Mouse (Mus musculus) thymus, adult 18-20 months (tissue): ENCODE results near the gene Pla2g4d.
"Not testable (repeated sequence)": the region's sequence is repeated elsewhere in the genome, so short reads cannot be mapped to it uniquely, and the experiment has no call there.

Experiments
- DNase-seq, 2 experiments: peaks; one replicate each; pipeline ENCODE4 v3.0.0; 2022; ENCODE audit warnings: mixed read lengths in 2 of 2

The Pla2g4d gene

DNA sequence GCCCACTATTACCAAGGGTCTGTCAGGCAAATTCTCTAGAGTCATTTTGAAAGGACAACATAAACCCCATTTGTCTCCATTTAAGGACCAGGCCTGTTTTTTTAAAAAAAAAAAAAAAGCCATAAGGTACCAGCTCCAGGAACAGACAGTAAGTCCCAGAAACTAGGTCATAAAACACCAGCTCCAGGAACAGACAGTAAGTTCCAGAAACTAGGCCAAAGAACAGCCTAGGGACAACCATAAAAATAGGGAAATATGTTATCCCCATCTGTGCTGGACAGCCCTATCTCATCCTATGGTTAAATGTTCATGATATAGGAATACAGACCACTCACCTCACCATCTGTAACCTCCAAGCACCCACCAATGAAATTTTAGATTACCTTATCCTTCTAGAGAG is 32.7 kb downstream of the Pla2g4d start:
- DNase-seq: no peak

DNA sequence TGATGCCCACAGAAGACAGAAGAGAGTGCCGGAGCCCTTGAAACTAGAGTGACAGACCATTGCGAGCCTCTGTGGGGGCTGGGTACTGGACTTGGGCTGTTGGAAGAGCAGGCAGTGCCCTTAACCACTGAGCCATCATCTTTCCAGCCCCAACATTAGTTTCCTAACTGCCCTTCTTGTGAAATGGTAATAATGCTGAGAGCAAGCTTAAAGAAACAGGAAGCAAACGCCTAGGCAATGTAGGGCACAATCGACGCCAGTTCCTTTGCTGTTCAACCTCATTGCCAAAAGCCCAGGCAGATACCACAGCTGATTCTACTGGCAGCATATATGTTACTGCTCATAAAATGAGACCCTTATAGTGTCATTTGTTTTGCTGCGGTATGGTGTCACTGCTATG is 36.4 kb downstream of the Pla2g4d start:
- no peak for DNase-seq

DNA sequence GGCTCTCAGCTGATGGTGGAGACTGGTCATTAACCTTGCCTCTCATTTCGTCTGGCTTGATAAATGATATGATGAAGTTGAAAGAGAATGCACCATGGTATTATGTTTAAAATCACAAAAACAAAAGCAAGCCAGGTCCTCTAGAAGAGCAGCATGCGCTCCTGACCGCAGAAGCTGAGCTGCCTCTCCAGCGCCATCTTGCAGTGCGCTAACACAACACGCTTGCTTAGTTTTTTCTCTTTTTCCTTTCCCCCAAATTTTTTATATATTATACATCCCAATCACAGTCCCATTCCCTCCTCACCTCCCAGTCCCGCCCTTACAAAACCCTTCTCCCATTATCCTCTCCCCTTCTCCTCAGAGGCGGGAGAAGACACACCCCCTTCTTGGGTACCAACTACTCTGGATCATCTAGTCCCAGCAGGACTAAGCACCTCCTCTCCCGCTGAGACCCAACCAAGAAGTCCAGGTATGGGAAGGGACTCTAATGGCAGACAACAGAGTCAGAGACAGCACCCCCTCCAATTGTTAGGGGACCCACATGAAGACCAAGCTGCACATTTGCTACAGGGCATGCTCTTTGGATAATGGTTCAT is 43.5 kb downstream of the Pla2g4d start:
- no peak for DNase-seq

DNA sequence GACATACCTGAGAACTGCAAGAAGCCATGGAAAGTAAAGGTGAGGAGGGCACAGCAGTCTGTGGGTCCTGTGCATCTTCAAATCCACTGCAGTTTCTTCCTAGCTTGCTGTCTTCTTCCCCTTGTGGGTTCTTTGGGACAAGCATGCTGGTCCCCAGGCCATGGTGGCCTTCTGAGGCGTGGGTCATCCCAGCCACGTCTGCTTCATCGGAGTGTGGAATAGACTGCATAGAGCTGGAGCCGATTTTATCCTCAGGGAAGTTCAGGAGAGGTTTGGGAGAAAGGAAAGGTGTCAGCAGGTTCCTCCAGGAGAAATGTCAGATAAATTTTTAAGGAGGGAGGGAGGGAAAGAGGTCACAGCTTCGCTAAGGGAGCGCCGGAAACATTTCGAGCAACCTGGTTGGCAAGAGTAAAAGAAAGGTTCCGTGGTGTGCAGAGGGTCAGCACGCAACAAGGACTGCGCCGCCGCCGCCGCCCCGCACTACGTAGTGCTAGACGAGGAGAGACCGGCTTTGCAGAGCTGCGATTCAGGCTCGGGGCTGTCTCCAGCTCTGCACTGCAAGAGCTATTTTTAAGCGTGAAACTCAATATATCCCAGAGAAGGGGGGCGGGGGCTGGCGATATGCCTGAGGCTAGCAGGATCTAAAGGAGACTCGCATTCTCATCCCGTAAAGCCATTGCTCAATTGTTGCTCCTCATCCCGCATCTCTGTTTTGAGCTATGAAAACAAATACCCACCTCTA is 44.1 kb downstream of the Pla2g4d start, which contains the start of gene Pla2g4e:
TSS of gene Pla2g4e (minus strand) at position 657 of the 742 bp plus-strand sequence.
- no peak for DNase-seq

DNA sequence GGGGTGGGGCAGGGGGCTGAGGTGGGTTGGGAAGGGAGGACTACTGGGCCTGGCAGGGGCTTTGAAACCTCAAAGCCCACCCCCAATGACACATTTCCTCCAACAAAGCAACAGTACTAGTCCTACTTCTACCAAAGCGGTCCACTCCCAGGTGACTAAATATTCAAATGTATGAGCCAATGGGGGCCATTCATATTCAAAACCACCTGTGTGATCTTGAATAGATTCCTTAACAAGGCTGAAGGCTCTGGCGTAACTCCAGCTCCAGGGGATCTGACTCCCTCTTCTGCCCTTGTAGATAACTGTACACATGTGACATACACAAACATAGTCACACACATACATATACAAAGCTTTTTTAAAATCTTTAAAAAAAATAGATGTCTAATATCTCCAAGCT is 45.0 kb downstream of the Pla2g4d start:
- no peak for DNase-seq

DNA sequence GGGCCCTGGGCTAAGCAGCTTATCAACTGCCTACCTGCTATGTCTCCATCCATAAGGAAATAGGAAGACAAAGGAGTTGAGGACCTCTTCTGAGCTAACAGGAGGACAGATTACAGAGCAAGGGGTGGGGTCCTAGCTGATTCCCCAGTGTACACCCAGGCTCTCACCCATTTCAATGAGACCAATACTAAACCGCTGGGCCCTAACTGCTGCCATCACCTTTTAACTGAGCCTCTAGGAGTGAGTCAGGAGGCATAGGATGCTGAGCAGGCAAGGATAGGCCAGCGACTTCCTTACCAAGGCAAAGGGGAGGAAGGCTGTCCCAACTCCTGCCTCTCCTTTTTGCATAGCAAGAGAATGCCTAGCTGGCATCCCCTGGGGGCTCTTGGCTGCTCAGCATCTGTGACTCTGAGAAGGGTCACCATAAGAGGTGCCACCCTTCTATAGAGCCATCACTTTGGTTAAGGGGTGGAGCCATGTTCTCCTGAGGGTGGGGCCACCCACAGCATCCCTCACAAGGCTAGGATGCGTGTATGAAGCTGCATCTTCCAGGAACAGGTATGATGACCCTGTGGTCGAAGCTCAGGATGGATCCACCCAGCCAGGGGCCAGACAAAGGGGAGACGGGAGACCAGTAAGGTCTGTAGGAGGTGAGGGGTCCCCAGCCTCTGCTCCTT is 46.1 kb downstream of the Pla2g4d start:
- DNase-seq: no peak

DNA sequence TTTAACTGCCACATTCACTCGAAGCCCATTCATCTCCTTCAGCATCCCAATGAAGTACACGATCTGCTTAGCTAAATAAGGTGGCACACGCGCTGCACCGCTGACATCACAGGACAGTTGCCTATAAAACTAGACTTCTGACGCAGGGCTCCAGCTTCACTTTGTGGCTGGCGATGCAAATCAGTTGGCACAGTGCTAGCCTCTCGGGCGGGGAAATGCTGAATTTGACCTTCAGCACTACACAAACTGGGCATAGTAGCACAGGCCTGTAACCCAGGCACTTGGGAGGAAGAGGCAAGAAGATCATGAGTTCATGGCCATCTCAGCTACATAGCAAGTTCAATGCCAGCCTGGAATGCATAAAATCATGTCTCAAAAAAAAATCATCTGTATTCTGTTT is 50.3 kb downstream of the Pla2g4d start:
- DNase-seq: not testable (repeated sequence)

DNA sequence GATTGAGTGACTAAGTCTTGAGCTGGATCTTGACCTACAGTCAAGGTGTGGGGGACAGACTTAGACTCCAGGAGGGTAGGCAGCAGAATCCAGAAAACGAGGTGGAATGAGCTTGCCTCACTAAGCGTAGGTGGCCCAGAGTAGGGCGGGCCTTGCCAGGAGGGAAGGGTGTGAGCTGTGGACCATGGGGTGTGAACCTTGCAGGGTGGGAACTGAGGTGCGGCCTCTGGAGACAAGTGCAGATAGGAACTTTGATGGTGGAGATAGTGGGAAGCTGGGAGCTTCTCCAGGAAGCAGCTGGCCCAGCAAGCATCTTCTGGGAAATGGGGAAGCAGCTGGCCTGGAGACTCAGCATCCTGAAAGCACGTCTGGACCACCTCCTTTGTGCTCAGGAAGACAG is 51.2 kb downstream of the Pla2g4d start:
- DNase-seq: no peak

DNA sequence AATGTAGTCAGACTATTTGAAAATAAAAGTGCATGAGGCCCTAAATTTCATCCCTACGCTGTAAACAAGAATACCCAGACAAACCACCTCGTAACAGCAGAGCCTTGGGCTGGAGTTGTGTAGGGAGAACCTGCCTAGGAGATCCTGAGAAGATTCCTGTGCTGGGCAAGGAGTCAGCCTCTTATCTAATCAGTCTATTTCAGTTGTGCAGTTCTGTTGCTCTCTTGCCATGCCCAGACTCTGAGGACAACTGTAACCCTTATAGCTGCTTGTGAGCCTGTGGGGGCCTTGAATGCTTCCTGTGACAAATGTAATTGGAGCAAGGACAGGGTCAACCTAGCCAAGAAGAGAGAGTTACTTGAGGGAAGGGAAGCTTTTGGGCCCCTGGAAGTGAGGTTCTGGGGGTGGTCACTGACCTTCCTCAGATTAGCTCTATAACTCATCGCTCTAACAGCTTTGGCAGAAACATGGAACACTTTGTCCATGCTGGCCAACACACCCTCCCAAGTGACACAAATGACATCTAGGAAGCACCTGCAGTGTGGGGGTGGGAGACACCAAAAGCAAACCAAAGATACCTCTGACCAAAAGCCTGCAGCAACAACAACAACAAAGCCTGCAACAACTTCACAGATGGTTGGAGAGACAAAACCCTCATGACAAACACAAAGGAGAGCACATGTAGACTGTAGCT is 52.9 kb downstream of the Pla2g4d start:
- no peak for DNase-seq

DNA sequence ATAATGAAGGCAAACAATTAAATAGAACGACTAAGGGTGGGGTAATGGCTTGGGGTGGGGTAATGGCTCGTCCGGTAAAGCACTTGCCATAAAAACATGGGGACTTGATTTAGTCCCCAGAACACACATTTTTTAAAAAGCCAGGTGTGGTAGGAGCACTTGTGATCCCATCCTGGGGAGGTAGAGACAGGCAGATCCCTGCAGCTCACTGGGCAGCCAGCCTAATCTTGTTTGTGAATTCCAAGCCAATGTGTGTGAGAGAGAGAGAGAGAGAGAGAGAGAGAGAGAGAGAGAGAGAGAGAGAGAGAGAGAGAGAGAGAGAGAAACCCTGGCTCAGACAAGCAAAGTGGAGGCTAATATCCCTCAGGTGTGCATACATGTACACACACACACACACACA is 53.6 kb downstream of the Pla2g4d start:
- DNase-seq: no peak

DNA sequence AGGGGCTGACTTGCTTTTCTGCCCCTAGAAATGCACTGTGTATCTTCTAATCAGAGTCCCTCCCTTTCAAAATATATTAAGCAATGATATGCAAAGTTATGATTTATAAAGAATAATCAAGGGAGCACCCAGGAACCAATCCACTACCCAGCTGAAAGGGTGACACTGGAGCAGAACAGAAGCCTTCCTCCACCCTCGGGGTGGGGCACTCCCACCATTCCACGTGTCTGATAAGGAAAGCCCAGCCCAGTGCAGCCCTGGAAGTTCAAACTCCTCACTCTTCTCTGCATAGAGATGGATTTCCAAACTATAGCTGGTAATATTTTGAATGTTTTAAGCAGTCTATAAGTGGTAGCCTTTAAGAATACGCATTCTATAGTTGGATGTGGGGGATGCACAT is 57.4 kb downstream of the Pla2g4d start:
- DNase-seq: no peak
